Mouse (Mus musculus) left cerebral cortex, adult 8-10 months (tissue): ENCODE data around the gene Kdm6b. TPM values are rescaled to one million over a fixed set of nuclear protein-coding genes. Genes with fewer than 3 reads are reported as not detected.
"Not testable (repeated sequence)": the region's sequence is repeated elsewhere in the genome, so short reads cannot be mapped to it uniquely, and the experiment has no call there.

Experiments used
- DNase-seq, 2 experiments: peaks; one replicate each; pipeline ENCODE4 v3.0.0; 2022; ENCODE audit warnings: low spot score in 2 of 2
- total RNA-seq, 4 experiments: library from RNA; stranded (reverse); gene quantifications; 2 replicates each; pipeline ENCODE4 v1.2.4; 2022

Gene Kdm6b
- total RNA-seq, 4 experiments from 2014 or later: 17.3 to 29.2 (median 21.9) TPM

DNA sequence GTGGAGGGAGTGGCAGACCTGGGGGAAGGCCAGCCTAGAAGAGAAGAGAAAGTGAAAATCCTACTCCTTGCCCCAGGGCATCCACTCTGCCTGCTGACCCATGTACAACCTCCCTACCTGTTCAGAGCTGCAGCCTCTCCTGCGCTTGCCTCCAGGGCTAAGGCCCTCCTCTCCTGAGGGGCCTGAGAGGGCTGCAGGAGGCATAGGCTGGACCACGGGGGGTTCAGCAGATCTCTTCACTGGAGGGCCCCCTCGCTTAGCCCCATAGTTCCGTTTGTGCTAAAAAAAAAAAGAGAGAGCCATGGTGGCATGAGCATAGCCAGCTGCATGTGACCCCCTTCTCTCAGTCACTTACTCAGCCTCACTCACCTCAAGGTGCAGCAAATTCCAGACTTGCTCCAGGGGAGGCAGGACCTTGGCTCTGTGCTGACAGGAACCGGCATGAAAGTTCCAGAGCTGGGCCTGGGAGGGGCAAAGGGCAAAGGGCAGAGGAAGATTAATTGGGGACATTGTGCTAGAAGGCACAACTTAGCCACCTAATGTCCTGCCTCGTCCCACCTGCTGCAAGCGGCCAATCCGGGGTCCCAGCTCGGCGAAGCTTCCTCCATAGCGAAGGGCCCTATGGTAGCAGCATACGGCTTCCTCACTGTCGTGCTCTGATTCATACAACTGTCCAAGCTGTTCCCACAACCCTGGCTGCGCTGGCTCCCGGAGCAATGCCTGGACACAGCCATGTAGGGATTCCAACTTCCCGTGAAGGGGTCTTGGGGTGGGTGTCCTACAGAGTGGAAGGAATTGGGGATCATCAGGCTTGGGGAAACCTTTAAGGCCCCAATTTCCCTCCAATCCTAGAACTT, 6.4 kb downstream of the Kdm6b start:
- peak in 1 of 2 experiments; percentile 8 for DNase-seq

GRCm38 (mm10) chr11:69406282-69406681, 7.2 kb downstream of the Kdm6b start:
- DNase-seq: peak in 1 of 2 experiments; percentile 22

GRCm38 (mm10) chr11:69405397-69406200, 7.9 kb downstream of the Kdm6b start:
- peak in 1 of 2 experiments; percentile 20 for DNase-seq

DNA sequence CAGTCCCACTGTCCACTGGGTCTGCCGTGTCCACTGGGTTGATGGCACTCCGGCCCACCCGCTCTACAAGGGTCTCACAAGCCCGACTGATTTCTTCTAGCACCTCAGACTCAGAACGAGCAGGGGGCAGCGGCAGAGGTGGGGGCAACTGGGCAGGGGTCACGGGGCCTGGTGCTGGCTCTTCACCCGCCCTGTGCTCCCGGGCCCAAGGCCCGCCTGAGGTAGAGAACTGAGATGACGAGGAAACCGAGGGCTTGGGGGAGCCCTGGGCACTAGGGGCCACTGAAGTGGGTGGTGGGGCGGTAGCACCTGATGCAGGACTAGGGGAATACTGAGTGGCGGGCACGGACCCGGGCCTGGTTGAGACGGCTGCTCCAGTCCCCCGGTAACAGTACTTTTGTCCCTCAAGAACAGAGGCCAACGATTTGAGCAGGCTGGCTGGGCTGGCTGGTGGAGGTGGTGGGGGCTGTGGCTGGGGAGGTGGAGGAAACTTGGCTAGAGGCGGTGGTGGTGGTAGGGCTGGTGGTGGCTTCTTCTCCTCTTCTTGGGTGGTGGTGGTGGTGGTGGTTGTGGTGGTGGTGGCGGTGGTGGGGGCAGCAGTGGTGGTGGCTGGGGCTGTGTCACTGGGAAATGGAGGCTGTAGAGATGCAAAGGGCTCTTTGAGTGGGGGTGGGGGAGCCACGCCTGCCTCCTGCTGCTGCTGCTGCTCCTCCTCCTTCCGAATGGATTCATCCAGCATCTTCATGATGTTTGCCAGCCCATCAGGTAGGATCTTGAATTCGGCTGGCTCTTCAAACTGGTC, 8.7 kb downstream of the Kdm6b start:
- peak in 1 of 2 experiments; percentile 13 for DNase-seq

GRCm38 (mm10) chr11:69403691-69404594, 9.5 kb downstream of the Kdm6b start:
- DNase-seq: peak in 1 of 2 experiments; percentile 14

- DNase-seq: no peak
Observed at GRCm38 (mm10) chr11:69401987-69402386, 11.5 kb downstream of the Kdm6b start.

DNA sequence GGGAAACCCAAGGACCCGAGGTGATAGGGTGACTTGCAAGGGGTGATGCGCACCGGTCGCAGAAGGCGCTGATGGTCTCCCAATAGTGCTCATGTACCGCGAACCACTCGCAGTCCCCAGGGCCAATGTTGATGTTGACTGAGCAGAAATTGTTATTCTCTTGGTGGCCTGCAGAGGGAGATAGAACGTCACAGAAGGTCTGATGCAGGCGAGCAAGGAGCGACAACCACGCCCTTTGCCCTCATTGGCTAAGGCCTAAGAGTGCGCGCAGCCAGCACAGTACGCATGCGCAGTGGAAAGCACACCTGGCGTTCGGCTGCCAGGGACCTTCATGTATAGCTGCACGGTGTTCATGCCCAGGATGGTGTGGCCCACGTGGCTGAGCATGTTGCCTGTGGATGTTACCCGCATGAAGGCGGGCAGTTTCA, 12.3 kb downstream of the Kdm6b start:
- peak in 1 of 2 experiments; percentile 92 for DNase-seq

GRCm38 (mm10) chr11:69400083-69400850, 13.2 kb downstream of the Kdm6b start:
- peak in 1 of 2 experiments; percentile 30 for DNase-seq

GRCm38 (mm10) chr11:69399201-69400082, 14.0 kb downstream of the Kdm6b start:
- peak in 1 of 2 experiments; percentile 34 for DNase-seq

GRCm38 (mm10) chr11:69398486-69399200, 14.8 kb downstream of the Kdm6b start:
- DNase-seq: peak in 1 of 2 experiments; percentile 21

DNA sequence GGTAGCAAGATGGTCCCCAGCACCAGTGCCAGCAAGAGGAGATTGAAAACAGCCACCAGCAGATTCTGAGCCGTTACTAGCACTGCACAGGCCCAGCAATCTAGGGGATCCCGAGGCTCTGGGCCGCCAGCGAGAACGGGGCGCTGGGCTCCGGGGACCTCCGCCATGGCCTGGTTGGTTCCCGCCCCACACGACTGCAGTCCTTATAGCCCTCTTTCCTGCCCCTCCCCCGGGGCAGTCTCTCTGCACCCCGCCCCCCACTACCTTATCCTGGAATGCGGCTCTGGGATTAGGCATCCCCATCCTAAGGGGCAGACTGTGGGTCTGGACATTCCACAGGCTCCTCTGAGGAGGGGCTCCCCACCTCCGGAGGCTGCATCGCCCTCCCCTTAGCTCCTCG, 15.4 kb downstream of the Kdm6b start, which contains the start of gene Tmem88:
TSS of gene Tmem88 (minus strand) at position 176 of the 400 bp plus-strand sequence.
- DNase-seq: peak in 1 of 2 experiments; percentile 33

DNA sequence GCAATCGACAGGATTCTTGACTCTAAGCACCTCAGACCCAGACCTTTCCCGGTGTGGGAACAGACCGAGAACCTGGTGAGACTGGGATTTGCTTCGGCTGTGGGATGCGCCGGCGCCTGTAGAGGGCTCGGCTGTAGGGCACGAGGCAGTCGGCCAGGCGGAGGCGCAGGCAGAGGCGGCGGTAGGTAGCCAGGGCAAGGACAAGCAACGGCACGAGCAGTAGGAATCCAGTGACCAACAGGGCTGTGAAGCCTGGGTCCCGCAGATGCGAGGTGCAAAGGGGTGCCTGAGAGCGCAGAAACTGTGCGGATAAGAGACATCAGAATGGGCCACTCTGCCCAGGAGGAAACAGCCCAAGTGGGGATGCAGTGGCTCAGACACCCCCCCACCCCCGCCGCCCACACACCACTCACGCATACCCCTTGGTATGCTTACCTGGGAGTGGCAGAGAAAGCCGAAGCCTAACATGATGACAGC, 15.9 kb downstream of the Kdm6b start:
- peak in 1 of 2 experiments; percentile 30 for DNase-seq

DNA sequence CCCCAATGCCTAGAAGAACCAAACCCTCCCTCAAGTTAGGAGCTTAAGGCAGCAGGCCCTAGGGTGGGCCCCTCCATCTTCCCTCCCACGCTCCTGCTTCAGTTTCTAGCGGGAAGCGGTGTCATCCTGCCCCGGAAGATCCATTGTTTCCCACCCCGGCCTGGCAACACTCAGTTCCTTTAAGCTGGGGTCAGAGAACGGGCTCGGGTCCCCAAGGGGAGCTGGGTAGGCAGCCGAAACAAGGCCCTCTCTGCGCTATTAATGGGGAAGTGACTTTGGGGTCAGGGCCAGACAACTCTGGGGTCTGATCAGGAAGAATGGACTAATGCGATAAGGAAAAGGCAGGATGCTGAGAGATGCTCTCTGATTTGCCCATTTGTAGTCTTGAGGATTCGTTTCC, 16.7 kb downstream of the Kdm6b start:
- peak in 1 of 2 experiments; percentile 37 for DNase-seq

- peak; percentile 94 to 98 for DNase-seq
Observed at GRCm38 (mm10) chr11:69395634-69396373, 17.7 kb downstream of the Kdm6b start.

DNA sequence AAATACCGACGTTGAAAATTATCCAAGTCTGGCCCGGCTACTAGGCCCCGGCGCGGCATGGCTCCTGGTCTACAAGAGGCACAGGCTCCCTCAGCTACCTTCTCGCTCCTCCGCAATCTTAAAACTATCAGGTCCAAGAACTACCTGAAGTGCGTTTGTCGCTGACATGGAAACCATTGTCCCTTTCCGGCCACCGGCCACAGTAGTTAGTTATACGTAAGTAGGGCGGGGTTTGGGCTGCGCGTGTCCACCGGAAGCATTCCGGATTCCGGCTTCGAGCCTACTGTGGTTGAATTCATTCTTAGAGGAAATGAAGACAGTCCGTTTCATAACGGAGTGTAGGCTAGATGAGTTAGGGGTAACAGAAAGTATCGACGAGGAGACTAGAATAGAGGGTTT, 18.2 kb downstream of the Kdm6b start, which contains the start of the genes Naa38 and Cyb5d1:
TSS of gene Naa38 (plus strand) at position 253 of the 399 bp plus-strand sequence.
TSS of gene Cyb5d1 (minus strand) at position 397 of the 399 bp plus-strand sequence.
- DNase-seq: peak; percentile 88

- DNase-seq: not testable (repeated sequence)
Observed at GRCm38 (mm10) chr11:69394591-69395167, 18.8 kb downstream of the Kdm6b start.
